Mouse (Mus musculus) forebrain, embryonic 14.5 days (tissue): ENCODE results near the gene Hydin. TPM values are rescaled to one million over a fixed set of nuclear protein-coding genes. Genes with fewer than 3 reads are reported as not detected.

Experiments used
- ATAC-seq: fragments of 200-750 bp; cut with Nextera tagmentation; 2 replicates; pipeline ENCODE4 v1.8.0; 2017; ENCODE audit warnings: mild to moderate bottlenecking, moderate library complexity
- DNase-seq: peaks from one replicate; pipeline ENCODE4 v3.0.0-alpha.2; 2015; ENCODE audit warnings: low spot score
- H3K27ac ChIP-seq: fragments of 300-500 bp; sonication (generic); 2 replicates; pipeline ENCODE4 v1.5.1; 2014; ENCODE audit warnings: low read depth, mild to moderate bottlenecking, control low read depth, low read length, moderate library complexity
- H3K27me3 ChIP-seq: fragments of 300-500 bp; sonication (generic); replicated peaks from 2 replicates; pipeline ENCODE4 v1.6.1; 2014; ENCODE audit warnings: low read length, control low read depth, mixed read lengths; ENCODE audit not compliant: control insufficient read depth, insufficient read depth
- H3K36me3 ChIP-seq: fragments of 300-500 bp; sonication (generic); 2 replicates; pipeline ENCODE4 v1.6.1; 2014; ENCODE audit warnings: low read length, control low read depth; ENCODE audit not compliant: control insufficient read depth, insufficient read depth
- H3K4me1 ChIP-seq: fragments of 300-500 bp; sonication (generic); 2 replicates; pipeline ENCODE4 v1.6.1; 2014; ENCODE audit warnings: antibody characterized with exemption, low read length, control low read depth; ENCODE audit not compliant: control insufficient read depth, insufficient read depth
- H3K4me2 ChIP-seq: fragments of 300-500 bp; sonication (generic); 2 replicates; pipeline ENCODE4 v1.6.1; 2014; ENCODE audit warnings: mild to moderate bottlenecking, control low read depth, low read length
- H3K4me3 ChIP-seq: fragments of 300-500 bp; sonication (generic); 2 replicates; pipeline ENCODE4 v1.5.1; 2014; ENCODE audit warnings: low read depth, low read length, control low read depth
- H3K9ac ChIP-seq: fragments of 300-500 bp; sonication (generic); 2 replicates; pipeline ENCODE4 v1.6.1; 2014; ENCODE audit warnings: mild to moderate bottlenecking, low read length, control low read depth, moderate library complexity
- H3K9me3 ChIP-seq: fragments of 300-500 bp; sonication (generic); replicated peaks from 2 replicates; pipeline ENCODE4 v1.6.1; 2016; ENCODE audit warnings: low read length, control low read depth, mixed read lengths; ENCODE audit not compliant: control insufficient read depth
- WGBS: fragments of 180-500 bp; shearing (Covaris S2); extraction: QIAGEN DNeasy Blood & Tissue Kit; methylation state at CpG from one replicate; pipeline ENCODE4 v1.1.7; 2014; 5-methylcytosine and 5-hydroxymethylcytosine counted together
- polyA plus RNA-seq: library from polyadenylated mRNA; unstranded; fragments of >200 nt; fragmentation: Nextera tagmentation; extraction: Ambion mirVana; gene quantifications from 2 replicates; pipeline ENCODE4 v1.2.1, GENCODE M21; 2014

Hydin gene
- polyA plus RNA-seq, 1 experiment from 2014 or later: 0.13 TPM

- Histone ChIP-seq H3K27ac (no peak overlapping the region), H3K36me3 (peaks cover 36% of the 10 kb centered on the region), H3K9ac (no peak overlapping the region), H3K4me3 (no peak overlapping the region), H3K9me3 (no peaks in the 10 kb centered on the region), H3K4me1 (no peaks in the 10 kb centered on the region), H3K4me2 (no peak overlapping the region), H3K27me3 (no peaks in the 10 kb centered on the region)
- peak; percentile 32 for DNase-seq
- WGBS: 80% methylated on average over 8 of the region's 8 CpGs
- ATAC-seq: no peak
These were observed 363.8 kb downstream of the Hydin start for GRCm38 (mm10) chr8:110630571-110631071.

- ATAC-seq: no peak
- WGBS: 98% methylated on average over 7 of the region's 7 CpGs
These were observed 364.4 kb downstream of the Hydin start for GRCm38 (mm10) chr8:110631201-110631600.

GRCm38 (mm10) chr8:110633814-110634213, 367.0 kb downstream of the Hydin start:
- Histone ChIP-seq H3K4me3 (no peak overlapping the region), H3K27ac (no peak overlapping the region), H3K36me3 (peaks cover 68% of the 10 kb centered on the region), H3K27me3 (no peaks in the 10 kb centered on the region), H3K4me2 (no peak overlapping the region), H3K9me3 (no peaks in the 10 kb centered on the region), H3K4me1 (no peaks in the 10 kb centered on the region), H3K9ac (no peak overlapping the region)
- DNase-seq: no peak
- no peak for ATAC-seq
- 91% methylated on average over 3 of the region's 3 CpGs for WGBS

More at GRCm38 (mm10) chr8:110631201-110631600, 364.4 kb downstream of the Hydin start:
- H3K4me1 ChIP-seq: no peaks in the 10 kb centered on the region
- H3K4me2 ChIP-seq: no peak overlapping the region
- H3K27me3 ChIP-seq: no peaks in the 10 kb centered on the region
- no peaks in the 10 kb centered on the region for H3K9me3 ChIP-seq
- no peak for DNase-seq
- no peak overlapping the region for H3K27ac ChIP-seq
- no peak overlapping the region for H3K4me3 ChIP-seq
- H3K9ac ChIP-seq: no peak overlapping the region
- peaks cover 42% of the 10 kb centered on the region for H3K36me3 ChIP-seq

- Histone ChIP-seq H3K4me2 (no peak overlapping the region), H3K9ac (no peak overlapping the region), H3K9me3 (no peaks in the 10 kb centered on the region), H3K36me3 (peaks cover 72% of the 10 kb centered on the region), H3K27ac (no peak overlapping the region), H3K4me3 (no peak overlapping the region), H3K27me3 (no peaks in the 10 kb centered on the region), H3K4me1 (no peaks in the 10 kb centered on the region)
- WGBS: 94% methylated on average over 6 of the region's 6 CpGs
- ATAC-seq (no peak), DNase-seq (no peak)
These were observed 369.4 kb downstream of the Hydin start for GRCm38 (mm10) chr8:110636182-110636581.

GRCm38 (mm10) chr8:110642331-110642730, 375.6 kb downstream of the Hydin start:
- H3K27ac ChIP-seq: no peak overlapping the region
- no peaks in the 10 kb centered on the region for H3K27me3 ChIP-seq
- H3K36me3 ChIP-seq: peaks cover 39% of the 10 kb centered on the region
- 91% methylated on average over 5 of the region's 5 CpGs for WGBS
- H3K9ac ChIP-seq: no peak overlapping the region
- no peak overlapping the region for H3K4me2 ChIP-seq
- H3K4me1 ChIP-seq: no peaks in the 10 kb centered on the region
- DNase-seq: no peak
- no peak for ATAC-seq
- H3K4me3 ChIP-seq: no peak overlapping the region
- H3K9me3 ChIP-seq: no peaks in the 10 kb centered on the region

GRCm38 (mm10) chr8:110643177-110643576, 376.4 kb downstream of the Hydin start:
- Histone ChIP-seq H3K9ac (no peak overlapping the region), H3K4me1 (no peaks in the 10 kb centered on the region), H3K4me2 (no peak overlapping the region), H3K27me3 (no peaks in the 10 kb centered on the region), H3K9me3 (no peaks in the 10 kb centered on the region), H3K4me3 (no peak overlapping the region), H3K27ac (no peak overlapping the region), H3K36me3 (peaks cover 31% of the 10 kb centered on the region)
- no peak for DNase-seq
- ATAC-seq: no peak
- WGBS: 82% methylated on average over 4 of the region's 4 CpGs

GRCm38 (mm10) chr8:110644422-110644821, 377.6 kb downstream of the Hydin start:
- Histone ChIP-seq H3K4me3 (no peak overlapping the region), H3K9ac (no peak overlapping the region), H3K27ac (no peak overlapping the region), H3K4me2 (no peak overlapping the region), H3K9me3 (no peaks in the 10 kb centered on the region), H3K4me1 (no peaks in the 10 kb centered on the region), H3K27me3 (no peaks in the 10 kb centered on the region), H3K36me3 (peaks cover 27% of the 10 kb centered on the region)
- ATAC-seq: no peak
- whole genome bisulfite sequencing: 80% methylated on average over 4 of the region's 4 CpGs
- no peak for DNase-seq

GRCm38 (mm10) chr8:110644901-110645300, 378.1 kb downstream of the Hydin start:
- H3K9me3 ChIP-seq: no peaks in the 10 kb centered on the region
- H3K27me3 ChIP-seq: no peaks in the 10 kb centered on the region
- H3K4me3 ChIP-seq: no peak overlapping the region
- no peak for DNase-seq
- no peaks in the 10 kb centered on the region for H3K4me1 ChIP-seq
- WGBS: 84% methylated on average over 2 of the region's 2 CpGs
- no peak overlapping the region for H3K4me2 ChIP-seq
- no peak overlapping the region for H3K27ac ChIP-seq
- H3K9ac ChIP-seq: no peak overlapping the region
- no peak for ATAC-seq
- H3K36me3 ChIP-seq: peaks cover 32% of the 10 kb centered on the region

GRCm38 (mm10) chr8:110645340-110645739, 378.6 kb downstream of the Hydin start:
- Histone ChIP-seq H3K9me3 (no peaks in the 10 kb centered on the region), H3K4me2 (no peak overlapping the region), H3K27ac (no peak overlapping the region), H3K4me3 (no peak overlapping the region), H3K9ac (no peak overlapping the region), H3K4me1 (no peaks in the 10 kb centered on the region), H3K36me3 (peaks cover 34% of the 10 kb centered on the region), H3K27me3 (no peaks in the 10 kb centered on the region)
- no peak for DNase-seq
- ATAC-seq: no peak
- 88% methylated on average over 3 of the region's 3 CpGs for WGBS
